Mouse (Mus musculus) liver, adult 2 months (tissue): ENCODE measurements at regions not wholly inside any gene's neighbourhood (a gene's known extent, or its start where the extent isn't known, plus 50 kb on each side); places are given as distances from the start of the nearest gene placed in this dataset.

Experiments used
- CTCF ChIP-seq: fragments of 200-500 bp; IDR thresholded peaks from 2 replicates; pipeline ENCODE4 v1.5.1; 2011; ENCODE audit warnings: low read depth, low read length, control low read depth
- POLR2A ChIP-seq: fragments of 200-500 bp; IDR thresholded peaks from 2 replicates; pipeline ENCODE4 v1.6.1; 2011; ENCODE audit warnings: low read length, control low read depth; ENCODE audit not compliant: insufficient read depth; ENCODE audit errors: extremely low read depth

GRCm38 (mm10) chr5:80898230-80898629, 121.7 kb upstream of the Adgrl3 start:
- TF ChIP-seq CTCF (no peak), POLR2A (no peak)
